Mouse (Mus musculus): Measurements from ENCODE around the gene Sh2d1b2. TPM values are rescaled to one million over a fixed set of nuclear protein-coding genes. Genes with fewer than 3 reads are reported as not detected.

The Sh2d1b2 gene
- polyA plus RNA-seq, 1 experiment from 2014 or later, result 0.58 TPM

DNA sequence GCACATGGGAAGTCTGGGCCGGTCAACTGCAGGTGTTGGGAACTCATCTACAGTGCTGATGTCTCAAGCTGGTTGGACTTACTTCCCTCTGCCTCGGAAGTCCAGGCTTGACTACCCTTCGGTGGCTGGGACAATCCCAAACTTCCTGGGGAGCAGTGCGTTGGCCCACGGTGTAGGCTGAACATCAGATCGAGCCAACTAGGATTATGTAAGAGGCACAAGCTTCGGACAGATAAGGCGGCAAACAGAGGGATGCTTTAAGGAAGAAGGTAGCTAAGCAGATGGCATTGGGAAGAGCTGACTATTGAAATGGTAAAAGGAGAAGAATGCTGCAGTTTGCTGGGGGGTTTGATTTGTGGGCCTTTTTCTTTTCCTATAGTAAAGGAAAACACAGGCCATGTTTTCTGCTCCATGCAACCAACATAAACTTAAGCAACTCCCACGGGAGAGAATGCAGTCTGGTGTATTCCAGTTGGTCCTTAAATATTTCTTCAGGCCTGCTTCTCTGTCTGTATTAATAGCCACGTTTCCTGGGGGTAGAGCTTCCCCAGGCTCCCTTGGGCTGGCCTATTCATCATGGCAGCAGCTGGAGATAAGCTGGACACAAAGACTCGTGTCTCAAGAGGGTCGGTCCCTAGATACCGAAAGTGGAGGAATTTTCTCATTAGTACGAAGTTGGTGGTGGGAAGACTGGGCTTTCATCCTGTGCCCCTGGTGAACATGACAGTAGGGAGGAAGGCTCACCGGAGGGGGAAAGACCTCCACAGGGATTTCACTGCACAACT lies 62.4 kb downstream of the Sh2d1b2 start:
- peaks cover 3% of the 10 kb centered on the region; the same call in 1 of the 2 replicates for H3K4me1 ChIP-seq (replicated peaks; ENCODE audit: control insufficient read depth, insufficient read depth, low read length)
- H3K4me2 ChIP-seq (ENCODE audit: low read depth, low read length), result no peak overlapping the region
- H3K36me3 ChIP-seq (ENCODE audit: control insufficient read depth, insufficient read depth, low read length), result no peaks in the 10 kb centered on the region
- H3K9me3 ChIP-seq (ENCODE audit: control insufficient read depth, low read length), result no peaks in the 10 kb centered on the region
- H3K4me3 ChIP-seq (ENCODE audit: low read length), result no peak overlapping the region
- H3K9ac ChIP-seq (ENCODE audit: low read length), result no peak overlapping the region
- 65% methylated on average over 15 of the region's 15 CpGs for WGBS
- H3K27me3 ChIP-seq (ENCODE audit: control insufficient read depth, insufficient read depth, low read depth, low read length), result no peaks in the 10 kb centered on the region
- ATAC-seq (ENCODE audit: low read depth), result no peak
- no peak overlapping the region for H3K27ac ChIP-seq (ENCODE audit: low read length)

DNA sequence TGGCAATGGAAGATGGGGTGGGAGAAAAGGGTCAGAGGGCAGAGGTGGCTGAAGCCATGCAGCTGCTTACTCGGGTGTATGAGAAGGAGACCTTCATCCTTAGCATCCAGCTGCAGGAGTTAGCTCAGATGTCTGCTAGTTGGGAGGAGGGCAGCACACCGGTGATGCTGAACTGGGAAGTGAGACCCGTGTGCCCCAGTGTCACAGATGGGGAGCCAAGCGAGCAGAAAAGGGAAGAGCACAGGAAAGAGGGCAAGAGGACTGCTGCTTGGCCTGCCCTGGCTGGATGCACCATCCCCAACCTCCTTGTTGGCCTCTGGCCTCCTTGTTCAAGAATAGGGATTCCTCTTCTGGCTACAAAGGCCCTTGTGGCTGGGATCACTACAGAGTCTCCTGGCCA lies 66.9 kb downstream of the Sh2d1b2 start:
- 75% methylated on average over 4 of the region's 4 CpGs for WGBS
- no peaks in the 10 kb centered on the region for H3K4me1 ChIP-seq (replicated peaks; ENCODE audit: control insufficient read depth, insufficient read depth, low read length)
- no peak overlapping the region for H3K4me3 ChIP-seq (ENCODE audit: low read length)
- H3K9ac ChIP-seq (ENCODE audit: low read length), result no peak overlapping the region
- ATAC-seq (ENCODE audit: low read depth), result no peak
- no peaks in the 10 kb centered on the region for H3K27me3 ChIP-seq (ENCODE audit: control insufficient read depth, insufficient read depth, low read depth, low read length)
- H3K9me3 ChIP-seq (ENCODE audit: control insufficient read depth, low read length), result no peaks in the 10 kb centered on the region
- no peak overlapping the region for H3K4me2 ChIP-seq (ENCODE audit: low read depth, low read length)
- no peak overlapping the region for H3K27ac ChIP-seq (ENCODE audit: low read length)
- no peaks in the 10 kb centered on the region for H3K36me3 ChIP-seq (ENCODE audit: control insufficient read depth, insufficient read depth, low read length)

DNA sequence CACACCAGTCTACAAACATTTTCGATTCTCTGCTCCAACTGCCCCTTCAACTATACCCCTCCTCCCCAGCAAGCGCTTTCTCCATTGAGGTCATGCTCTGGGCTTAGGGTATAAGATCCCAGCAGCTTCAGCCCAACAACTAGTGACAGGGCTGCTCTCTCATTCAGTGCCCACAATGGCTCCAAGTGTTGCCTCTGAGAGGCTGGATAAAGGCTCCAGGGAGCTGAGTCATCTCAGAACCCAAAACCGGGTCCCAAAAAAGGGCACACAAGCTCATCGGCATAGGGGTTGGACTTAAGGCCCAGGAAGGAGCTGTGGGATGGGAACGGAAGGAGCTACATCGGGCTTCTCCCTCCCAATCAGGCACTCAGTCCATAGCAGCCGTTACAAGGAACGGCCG lies 69.1 kb downstream of the Sh2d1b2 start:
- H3K27me3 ChIP-seq (ENCODE audit: control insufficient read depth, insufficient read depth, low read depth, low read length), result no peaks in the 10 kb centered on the region
- H3K4me1 ChIP-seq (replicated peaks; ENCODE audit: control insufficient read depth, insufficient read depth, low read length), result no peaks in the 10 kb centered on the region
- no peak overlapping the region for H3K4me2 ChIP-seq (ENCODE audit: low read depth, low read length)
- H3K36me3 ChIP-seq (ENCODE audit: control insufficient read depth, insufficient read depth, low read length), result no peaks in the 10 kb centered on the region
- no peak overlapping the region for H3K9ac ChIP-seq (ENCODE audit: low read length)
- H3K27ac ChIP-seq (ENCODE audit: low read length), result no peak overlapping the region
- H3K4me3 ChIP-seq (ENCODE audit: low read length), result no peak overlapping the region
- H3K9me3 ChIP-seq (ENCODE audit: control insufficient read depth, low read length), result no peaks in the 10 kb centered on the region
- no peak for ATAC-seq (ENCODE audit: low read depth)
- WGBS, result 91% methylated on average over 9 of the region's 9 CpGs

DNA sequence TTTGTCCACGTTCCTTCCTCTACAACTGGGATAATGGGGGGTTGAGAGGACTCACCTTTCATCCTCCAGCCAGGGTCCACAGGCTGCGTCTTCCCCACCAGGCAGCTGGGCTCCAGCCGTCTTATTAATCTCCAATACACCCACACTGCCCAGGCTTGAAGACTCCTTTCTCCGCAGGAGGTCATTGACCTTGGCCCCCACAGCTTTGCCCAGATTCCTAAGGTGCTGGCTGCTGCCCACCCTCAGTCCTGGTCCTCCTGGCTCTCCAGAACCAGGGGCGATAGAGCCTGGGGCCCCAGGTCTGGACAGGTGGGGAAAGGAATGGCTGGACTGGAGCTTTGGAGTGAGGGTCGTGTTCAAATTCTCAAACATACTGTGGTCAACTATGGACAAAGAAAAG lies 69.9 kb downstream of the Sh2d1b2 start:
- 77% methylated on average over 6 of the region's 6 CpGs for WGBS
- Histone ChIP-seq H3K4me1 (replicated peaks; ENCODE audit: control insufficient read depth, insufficient read depth, low read length) (no peaks in the 10 kb centered on the region), H3K27ac (ENCODE audit: low read length) (no peak overlapping the region), H3K9ac (ENCODE audit: low read length) (no peak overlapping the region), H3K4me2 (ENCODE audit: low read depth, low read length) (no peak overlapping the region), H3K27me3 (ENCODE audit: control insufficient read depth, insufficient read depth, low read depth, low read length) (no peaks in the 10 kb centered on the region), H3K9me3 (ENCODE audit: control insufficient read depth, low read length) (no peaks in the 10 kb centered on the region), H3K36me3 (ENCODE audit: control insufficient read depth, insufficient read depth, low read length) (no peaks in the 10 kb centered on the region), H3K4me3 (ENCODE audit: low read length) (no peak overlapping the region)
- no peak for ATAC-seq (ENCODE audit: low read depth)

DNA sequence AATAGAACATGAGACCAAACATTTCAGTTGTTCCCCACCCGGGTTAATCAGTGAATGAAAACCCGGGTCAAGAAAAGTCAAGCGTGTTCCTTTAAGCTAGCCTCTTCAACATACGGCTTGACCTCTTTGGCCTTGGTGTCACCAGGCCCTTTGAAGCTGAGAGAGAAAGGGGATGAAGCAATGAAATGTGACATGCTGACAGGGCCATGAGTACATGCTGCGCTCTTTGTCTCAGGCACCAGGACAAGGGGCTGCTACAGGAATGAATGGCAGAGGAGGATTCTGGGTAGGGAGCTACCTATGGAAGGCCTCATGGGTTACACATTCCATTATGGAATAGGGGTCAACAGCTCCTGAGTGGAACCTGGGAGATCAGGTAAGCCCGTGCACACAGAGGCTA lies 70.6 kb downstream of the Sh2d1b2 start:
- H3K4me1 ChIP-seq (replicated peaks; ENCODE audit: control insufficient read depth, insufficient read depth, low read length), result no peaks in the 10 kb centered on the region
- H3K9me3 ChIP-seq (ENCODE audit: control insufficient read depth, low read length), result no peaks in the 10 kb centered on the region
- ATAC-seq (ENCODE audit: low read depth), result no peak
- no peak overlapping the region for H3K9ac ChIP-seq (ENCODE audit: low read length)
- no peaks in the 10 kb centered on the region for H3K27me3 ChIP-seq (ENCODE audit: control insufficient read depth, insufficient read depth, low read depth, low read length)
- H3K4me2 ChIP-seq (ENCODE audit: low read depth, low read length), result no peak overlapping the region
- WGBS, result 62% methylated on average over 6 of the region's 6 CpGs
- H3K27ac ChIP-seq (ENCODE audit: low read length), result no peak overlapping the region
- H3K4me3 ChIP-seq (ENCODE audit: low read length), result no peak overlapping the region
- H3K36me3 ChIP-seq (ENCODE audit: control insufficient read depth, insufficient read depth, low read length), result no peaks in the 10 kb centered on the region

Other genes with a start within 250 kb of the Sh2d1b2 start
- 38.2 and 45.0 TPM in 2 replicates for gene Ddr2, start 122.0 kb upstream of the Sh2d1b2 start, polyA plus RNA-seq (2015; fragmentation: Nextera tagmentation; extraction: Ambion mirVana)
- gene Uap1, start 57.8 kb upstream of the Sh2d1b2 start, polyA plus RNA-seq (2015; fragmentation: Nextera tagmentation; extraction: Ambion mirVana), result 52.7 and 53.6 TPM in 2 replicates
- gene Uhmk1, start 17.4 kb upstream of the Sh2d1b2 start, polyA plus RNA-seq (2015; fragmentation: Nextera tagmentation; extraction: Ambion mirVana), result 6.8 and 7.3 TPM in 2 replicates
- gene Sh2d1b1, start 44.6 kb downstream of the Sh2d1b2 start, polyA plus RNA-seq (2015; fragmentation: Nextera tagmentation; extraction: Ambion mirVana), result 1.3 and 1.4 TPM in 2 replicates
- gene Gm7694, start 73.6 kb downstream of the Sh2d1b2 start, polyA plus RNA-seq (2015; fragmentation: Nextera tagmentation; extraction: Ambion mirVana), result 3.1 and 3.3 TPM in 2 replicates
- 1.2 and 1.3 TPM in 2 replicates for gene Spata46, start 76.1 kb downstream of the Sh2d1b2 start, polyA plus RNA-seq (2015; fragmentation: Nextera tagmentation; extraction: Ambion mirVana)